Mouse (Mus musculus) hindbrain, embryonic 12.5 days (tissue): ENCODE measurements at regions not wholly inside any gene's neighbourhood (a gene's known extent, or its start where the extent isn't known, plus 50 kb on each side); places are given as distances from the start of the nearest gene placed in this dataset.

Experiments
- ATAC-seq: fragments of 200-750 bp; cut with Nextera tagmentation; 2 replicates; pipeline ENCODE4 v1.8.0; 2017; ENCODE audit warnings: moderate TSS enrichment; ENCODE audit not compliant: low FRiP score
- H3K27ac ChIP-seq: fragments of 300-500 bp; sonication (generic); 2 replicates; pipeline ENCODE4 v1.5.1; 2016; ENCODE audit warnings: mild to moderate bottlenecking
- H3K27me3 ChIP-seq: fragments of 300-500 bp; sonication (generic); 2 replicates; pipeline ENCODE4 v1.6.1; 2016; ENCODE audit warnings: mild to moderate bottlenecking
- H3K36me3 ChIP-seq: fragments of 300-500 bp; sonication (generic); 2 replicates; pipeline ENCODE4 v1.6.1; 2016; ENCODE audit warnings: mild to moderate bottlenecking
- H3K4me1 ChIP-seq: fragments of 300-500 bp; sonication (generic); 2 replicates; pipeline ENCODE4 v1.6.1; 2016
- H3K4me2 ChIP-seq: fragments of 300-500 bp; sonication (generic); replicated peaks from 2 replicates; pipeline ENCODE4 v1.6.1; 2016; ENCODE audit warnings: mild to moderate bottlenecking
- H3K4me3 ChIP-seq: fragments of 300-500 bp; sonication (generic); 2 replicates; pipeline ENCODE4 v1.5.1; 2016; ENCODE audit warnings: mild to moderate bottlenecking
- H3K9ac ChIP-seq: fragments of 300-500 bp; sonication (generic); 2 replicates; pipeline ENCODE4 v1.6.1; 2016; ENCODE audit warnings: mild to moderate bottlenecking, moderate library complexity
- H3K9me3 ChIP-seq: fragments of 300-500 bp; sonication (generic); replicated peaks from 2 replicates; pipeline ENCODE4 v1.6.1; 2016; ENCODE audit warnings: mild to moderate bottlenecking
- WGBS: fragments of 180-500 bp; shearing (Covaris S2); methylation state at CpG from one replicate; pipeline ENCODE4 v1.1.7; 2016; 5-methylcytosine and 5-hydroxymethylcytosine counted together

- peak overlapping the region; percentile 76 for H3K27ac ChIP-seq
- H3K9me3 ChIP-seq, result no peaks in the 10 kb centered on the region
- no peaks in the 10 kb centered on the region for H3K27me3 ChIP-seq
- no peaks in the 10 kb centered on the region for H3K36me3 ChIP-seq
- H3K4me3 ChIP-seq, result no peak overlapping the region
- 59% methylated on average over 4 of the region's 4 CpGs for WGBS
- H3K4me1 ChIP-seq, result peaks cover 10% of the 10 kb centered on the region
- no peak overlapping the region for H3K4me2 ChIP-seq
- ATAC-seq, result no peak
- H3K9ac ChIP-seq, result no peak overlapping the region
These were observed 336.4 kb upstream of the Tmem161b start for GRCm38 (mm10) chr13:83885729-83886128.

- ATAC-seq, result no peak
- no peak overlapping the region for H3K9ac ChIP-seq
- H3K27ac ChIP-seq, result no peak overlapping the region
- WGBS, result 68% methylated on average over 2 of the region's 2 CpGs
- H3K4me2 ChIP-seq, result no peak overlapping the region
- peaks cover 8% of the 10 kb centered on the region; the same call in 1 of the 2 replicates for H3K9me3 ChIP-seq
- H3K4me1 ChIP-seq, result no peaks in the 10 kb centered on the region
- no peaks in the 10 kb centered on the region for H3K36me3 ChIP-seq
- no peak overlapping the region for H3K4me3 ChIP-seq
- no peaks in the 10 kb centered on the region for H3K27me3 ChIP-seq
These were observed 307.4 kb upstream of the Tmem161b start for GRCm38 (mm10) chr13:83914697-83915096.

- Histone ChIP-seq H3K36me3 (no peaks in the 10 kb centered on the region), H3K27ac (no peak overlapping the region), H3K4me3 (no peak overlapping the region), H3K4me1 (no peaks in the 10 kb centered on the region), H3K4me2 (no peak overlapping the region), H3K9ac (no peak overlapping the region), H3K9me3 (no peaks in the 10 kb centered on the region), H3K27me3 (no peaks in the 10 kb centered on the region)
- WGBS, result 81% methylated on average over 2 of the region's 2 CpGs
- ATAC-seq, result no peak
These were observed 289.3 kb upstream of the Tmem161b start for GRCm38 (mm10) chr13:83932761-83933160.

GRCm38 (mm10) chr13:83946495-83946894 lies 275.6 kb upstream of the Tmem161b start:
- Histone ChIP-seq H3K27me3 (no peaks in the 10 kb centered on the region), H3K27ac (no peak overlapping the region), H3K9ac (no peak overlapping the region), H3K4me3 (no peak overlapping the region), H3K36me3 (no peaks in the 10 kb centered on the region), H3K4me2 (no peak overlapping the region), H3K4me1 (no peaks in the 10 kb centered on the region), H3K9me3 (no peaks in the 10 kb centered on the region)
- 83% methylated on average over 4 of the region's 4 CpGs for WGBS
- peak; percentile 35; the same call in 1 of the 2 replicates for ATAC-seq

GRCm38 (mm10) chr13:83951163-83951562 lies 270.9 kb upstream of the Tmem161b start:
- Histone ChIP-seq H3K27ac (no peak overlapping the region), H3K9me3 (no peaks in the 10 kb centered on the region), H3K9ac (no peak overlapping the region), H3K27me3 (no peaks in the 10 kb centered on the region), H3K4me3 (no peak overlapping the region), H3K4me1 (0 out of 2 replicates have a peak, but pooled peaks cover 3% of the 10 kb centered on the region), H3K4me2 (no peak overlapping the region), H3K36me3 (no peaks in the 10 kb centered on the region)
- no peak for ATAC-seq

GRCm38 (mm10) chr13:83951808-83952207 lies 270.3 kb upstream of the Tmem161b start:
- WGBS, result 88% methylated on average over 3 of the region's 3 CpGs
- no peak overlapping the region for H3K4me2 ChIP-seq
- ATAC-seq, result no peak

GRCm38 (mm10) chr13:83952353-83952752 lies 269.7 kb upstream of the Tmem161b start:
- WGBS, result 85% methylated on average over 4 of the region's 4 CpGs
- H3K9ac ChIP-seq, result no peak overlapping the region
- H3K4me3 ChIP-seq, result no peak overlapping the region
- no peak overlapping the region for H3K4me2 ChIP-seq
- no peaks in the 10 kb centered on the region for H3K27me3 ChIP-seq
- no peak for ATAC-seq
- 0 out of 2 replicates have a peak, but pooled peaks cover 3% of the 10 kb centered on the region for H3K4me1 ChIP-seq
- H3K9me3 ChIP-seq, result no peaks in the 10 kb centered on the region
- H3K36me3 ChIP-seq, result no peaks in the 10 kb centered on the region
- no peak overlapping the region for H3K27ac ChIP-seq

More at GRCm38 (mm10) chr13:83951808-83952207, 270.3 kb upstream of the Tmem161b start:
- H3K27ac ChIP-seq, result no peak overlapping the region
- H3K9ac ChIP-seq, result no peak overlapping the region
- H3K9me3 ChIP-seq, result no peaks in the 10 kb centered on the region
- H3K4me3 ChIP-seq, result no peak overlapping the region
- no peaks in the 10 kb centered on the region for H3K27me3 ChIP-seq
- H3K36me3 ChIP-seq, result no peaks in the 10 kb centered on the region
- H3K4me1 ChIP-seq, result 0 out of 2 replicates have a peak, but pooled peaks cover 3% of the 10 kb centered on the region

- peak; percentile 40; the same call in 1 of the 2 replicates for ATAC-seq
- Histone ChIP-seq H3K9ac (no peak overlapping the region), H3K9me3 (no peaks in the 10 kb centered on the region), H3K4me3 (no peak overlapping the region), H3K27ac (no peak overlapping the region), H3K27me3 (no peaks in the 10 kb centered on the region), H3K4me2 (no peak overlapping the region), H3K4me1 (0 out of 2 replicates have a peak, but pooled peaks cover 3% of the 10 kb centered on the region), H3K36me3 (no peaks in the 10 kb centered on the region)
- WGBS, result 74% methylated on average over 4 of the region's 4 CpGs
These were observed 269.2 kb upstream of the Tmem161b start for GRCm38 (mm10) chr13:83952862-83953261.

- H3K9me3 ChIP-seq, result no peaks in the 10 kb centered on the region; the same call in 1 of the 2 replicates
- 67% methylated on average over 5 of the region's 5 CpGs for WGBS
- H3K4me1 ChIP-seq, result 0 out of 2 replicates have a peak, but pooled peaks cover 3% of the 10 kb centered on the region
- no peak overlapping the region for H3K27ac ChIP-seq
- no peaks in the 10 kb centered on the region for H3K36me3 ChIP-seq
- no peak overlapping the region for H3K4me2 ChIP-seq
- ATAC-seq, result no peak
- no peak overlapping the region for H3K4me3 ChIP-seq
- H3K27me3 ChIP-seq, result no peaks in the 10 kb centered on the region
- no peak overlapping the region for H3K9ac ChIP-seq
These were observed 266.4 kb upstream of the Tmem161b start for GRCm38 (mm10) chr13:83955701-83956100.

- Histone ChIP-seq H3K4me3 (no peak overlapping the region), H3K9ac (no peak overlapping the region), H3K27me3 (no peaks in the 10 kb centered on the region), H3K4me2 (no peak overlapping the region), H3K9me3 (no peaks in the 10 kb centered on the region), H3K27ac (no peak overlapping the region), H3K36me3 (no peaks in the 10 kb centered on the region), H3K4me1 (no peaks in the 10 kb centered on the region)
- no peak for ATAC-seq
These were observed 243.6 kb upstream of the Tmem161b start for GRCm38 (mm10) chr13:83978541-83978940.

GRCm38 (mm10) chr13:83979535-83979934 lies 242.6 kb upstream of the Tmem161b start:
- Histone ChIP-seq H3K36me3 (no peaks in the 10 kb centered on the region), H3K4me1 (no peaks in the 10 kb centered on the region), H3K27me3 (no peaks in the 10 kb centered on the region), H3K4me2 (no peak overlapping the region), H3K27ac (no peak overlapping the region), H3K9ac (no peak overlapping the region), H3K9me3 (no peaks in the 10 kb centered on the region), H3K4me3 (no peak overlapping the region)
- ATAC-seq, result no peak

DNA sequence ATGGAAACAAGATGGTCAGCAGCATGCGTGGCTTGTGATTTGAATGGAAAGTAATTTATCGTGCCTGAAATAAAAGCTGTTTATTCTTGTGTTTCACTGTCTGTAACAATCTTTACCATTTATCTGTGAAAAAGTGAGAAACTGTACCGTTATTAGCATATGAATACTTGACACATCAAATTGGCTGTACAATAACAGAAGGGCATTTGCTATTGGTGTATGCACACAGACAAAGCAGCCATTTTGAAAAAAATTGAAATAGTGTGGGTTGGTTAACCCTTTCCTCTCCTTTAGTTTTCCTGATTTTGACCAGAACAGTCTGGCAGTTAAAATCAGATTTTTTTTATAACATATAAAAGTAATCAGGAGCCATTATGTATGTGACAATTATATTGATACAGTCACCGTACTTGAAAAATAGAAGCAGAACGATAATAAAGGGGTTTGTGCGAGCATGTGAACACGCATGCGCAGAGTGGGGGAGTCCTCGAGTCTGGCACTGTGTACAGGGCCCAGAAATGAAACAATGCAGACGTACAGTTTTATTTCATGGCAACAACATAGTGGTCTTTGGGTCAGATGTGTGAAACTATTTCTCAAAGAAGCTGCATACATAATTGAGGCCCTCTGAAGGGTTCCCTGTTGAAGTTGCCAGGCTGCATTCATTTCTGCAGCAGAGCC lies 237.3 kb upstream of the Tmem161b start:
- 48% methylated on average over 10 of the region's 10 CpGs for WGBS
- Histone ChIP-seq H3K4me2 (peak overlapping the region; percentile 0; the same call in 1 of the 2 replicates), H3K27me3 (no peaks in the 10 kb centered on the region), H3K4me1 (peaks cover 9% of the 10 kb centered on the region), H3K9me3 (no peaks in the 10 kb centered on the region), H3K36me3 (no peaks in the 10 kb centered on the region), H3K9ac (no peak overlapping the region), H3K27ac (peak overlapping the region; percentile 89), H3K4me3 (no peak overlapping the region)
- ATAC-seq, result peak; percentile 88
